Mouse (Mus musculus) forebrain, embryonic 16.5 days (tissue): ENCODE measurements around the gene Slc35g3. TPM values are rescaled to one million over a fixed set of nuclear protein-coding genes. Genes with fewer than 3 reads are reported as not detected.

Experiments used
- ATAC-seq: fragments of 200-750 bp; cut with Nextera tagmentation; 2 replicates; pipeline ENCODE4 v1.8.0; 2017; ENCODE audit warnings: mild to moderate bottlenecking, moderate library complexity
- H3K27ac ChIP-seq: fragments of 300-500 bp; sonication (generic); 2 replicates; pipeline ENCODE4 v1.5.1; 2014; ENCODE audit warnings: low read length, control low read depth
- H3K27me3 ChIP-seq: fragments of 300-500 bp; sonication (generic); replicated peaks from 2 replicates; pipeline ENCODE4 v1.6.1; 2014; ENCODE audit warnings: low read length; ENCODE audit not compliant: control insufficient read depth, insufficient read depth
- H3K36me3 ChIP-seq: fragments of 300-500 bp; sonication (generic); 2 replicates; pipeline ENCODE4 v1.6.1; 2014; ENCODE audit not compliant: control insufficient read depth, insufficient read depth
- H3K4me1 ChIP-seq: fragments of 300-500 bp; sonication (generic); replicated peaks from 2 replicates; pipeline ENCODE4 v1.6.1; 2014; ENCODE audit warnings: low read length; ENCODE audit not compliant: control insufficient read depth, insufficient read depth
- H3K4me2 ChIP-seq: fragments of 300-500 bp; sonication (generic); 2 replicates; pipeline ENCODE4 v1.6.1; 2014; ENCODE audit warnings: mild to moderate bottlenecking, low read length, control low read depth
- H3K4me3 ChIP-seq: fragments of 300-500 bp; sonication (generic); replicated peaks from 2 replicates; pipeline ENCODE4 v1.5.1; 2014; ENCODE audit warnings: mild to moderate bottlenecking, low read length, control low read depth
- H3K9ac ChIP-seq: fragments of 300-500 bp; sonication (generic); replicated peaks from 2 replicates; pipeline ENCODE4 v1.6.1; 2014; ENCODE audit warnings: low read depth, low read length, control low read depth
- H3K9me3 ChIP-seq: fragments of 300-500 bp; sonication (generic); 2 replicates; pipeline ENCODE4 v1.6.1; 2016; ENCODE audit warnings: low read length; ENCODE audit not compliant: control insufficient read depth
- whole genome bisulfite sequencing: fragments of 180-500 bp; shearing (Covaris S2); extraction: QIAGEN DNeasy Blood & Tissue Kit; methylation state at CpG from one replicate; pipeline ENCODE4 v1.1.7; 2014; 5-methylcytosine and 5-hydroxymethylcytosine counted together
- polyA plus RNA-seq: library from polyadenylated mRNA; unstranded; fragments of >200 nt; fragmentation: Nextera tagmentation; extraction: Ambion mirVana; gene quantifications from 2 replicates; pipeline ENCODE4 v1.2.1, GENCODE M21; 2015

The Slc35g3 gene
- polyA plus RNA-seq, 1 experiment from 2014 or later: 0.18 TPM

DNA sequence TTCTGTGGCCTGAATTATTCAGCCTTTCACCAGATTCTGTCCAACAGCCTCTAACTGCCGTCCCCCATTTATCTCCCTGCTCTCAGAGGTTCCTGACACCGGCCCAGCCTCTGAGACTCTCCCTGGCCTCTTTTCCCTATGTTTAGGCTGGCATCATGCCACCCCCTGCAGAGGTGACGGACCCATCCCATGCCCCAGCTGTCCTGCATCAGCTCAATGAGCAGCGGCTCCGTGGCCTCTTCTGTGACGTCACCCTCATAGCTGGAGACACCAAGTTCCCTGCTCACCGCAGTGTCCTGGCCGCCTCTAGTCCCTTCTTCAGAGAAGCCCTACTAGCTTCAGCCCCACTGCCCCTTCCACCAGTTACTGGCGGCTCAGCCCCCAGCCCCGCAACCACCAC lies 13.9 kb upstream of the Slc35g3 start:
- H3K4me2 ChIP-seq: no peak overlapping the region
- H3K36me3 ChIP-seq: peaks cover 4% of the 10 kb centered on the region
- no peak for ATAC-seq
- no peaks in the 10 kb centered on the region for H3K9me3 ChIP-seq
- H3K4me1 ChIP-seq: no peaks in the 10 kb centered on the region
- no peak overlapping the region for H3K4me3 ChIP-seq
- H3K27ac ChIP-seq: no peak overlapping the region
- no peaks in the 10 kb centered on the region for H3K27me3 ChIP-seq
- WGBS: 79% methylated on average over 10 of the region's 10 CpGs
- no peak overlapping the region for H3K9ac ChIP-seq

DNA sequence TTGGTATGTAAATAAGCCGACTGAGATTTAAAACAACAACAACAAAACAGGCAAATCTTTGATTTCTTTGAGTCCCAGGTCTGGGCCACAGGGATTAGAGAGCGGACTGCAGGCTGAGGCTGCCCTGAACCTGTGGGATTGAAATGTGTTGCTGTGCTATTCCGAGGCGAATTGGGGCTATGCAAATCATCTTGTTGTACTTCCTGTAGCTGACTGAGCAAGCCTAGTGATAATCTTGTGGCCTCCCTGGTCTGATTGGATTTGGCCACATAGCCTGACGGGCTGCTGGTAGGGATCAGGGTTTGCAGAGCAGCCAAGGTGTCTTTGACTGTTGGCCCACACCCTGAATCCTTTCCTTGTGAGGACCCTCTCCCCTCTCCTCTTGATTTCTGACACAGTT lies 13.2 kb upstream of the Slc35g3 start:
- H3K27ac ChIP-seq: no peak overlapping the region
- no peaks in the 10 kb centered on the region for H3K9me3 ChIP-seq
- no peak for ATAC-seq
- H3K9ac ChIP-seq: no peak overlapping the region
- peaks cover 4% of the 10 kb centered on the region for H3K36me3 ChIP-seq
- no peak overlapping the region for H3K4me2 ChIP-seq
- H3K4me3 ChIP-seq: no peak overlapping the region
- no peaks in the 10 kb centered on the region for H3K4me1 ChIP-seq
- no peaks in the 10 kb centered on the region for H3K27me3 ChIP-seq
- 60% methylated on average over 5 of the region's 5 CpGs for WGBS

DNA sequence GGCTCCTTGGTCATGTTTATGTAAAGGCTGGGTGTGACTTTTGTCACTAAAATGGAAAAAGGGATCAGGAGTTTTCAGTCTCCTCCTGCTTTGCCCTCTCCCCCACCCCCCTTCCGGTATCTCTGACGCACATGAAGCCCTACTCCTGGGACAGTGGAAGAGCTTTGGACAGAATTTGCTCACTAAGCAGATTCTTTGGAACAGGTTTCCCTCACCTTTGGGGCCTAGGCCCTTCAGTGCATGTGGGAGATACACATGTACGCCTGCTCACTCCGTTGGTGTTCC lies 5.8 kb upstream of the Slc35g3 start:
- H3K4me3 ChIP-seq: no peak overlapping the region
- no peak overlapping the region for H3K4me2 ChIP-seq
- no peak for ATAC-seq
- H3K27me3 ChIP-seq: no peaks in the 10 kb centered on the region
- peaks cover 23% of the 10 kb centered on the region for H3K4me1 ChIP-seq
- no peaks in the 10 kb centered on the region for H3K36me3 ChIP-seq
- H3K9me3 ChIP-seq: no peaks in the 10 kb centered on the region
- WGBS: 76% methylated on average over 4 of the region's 4 CpGs
- H3K27ac ChIP-seq: no peak overlapping the region
- no peak overlapping the region; the same call in 1 of the 2 replicates for H3K9ac ChIP-seq

DNA sequence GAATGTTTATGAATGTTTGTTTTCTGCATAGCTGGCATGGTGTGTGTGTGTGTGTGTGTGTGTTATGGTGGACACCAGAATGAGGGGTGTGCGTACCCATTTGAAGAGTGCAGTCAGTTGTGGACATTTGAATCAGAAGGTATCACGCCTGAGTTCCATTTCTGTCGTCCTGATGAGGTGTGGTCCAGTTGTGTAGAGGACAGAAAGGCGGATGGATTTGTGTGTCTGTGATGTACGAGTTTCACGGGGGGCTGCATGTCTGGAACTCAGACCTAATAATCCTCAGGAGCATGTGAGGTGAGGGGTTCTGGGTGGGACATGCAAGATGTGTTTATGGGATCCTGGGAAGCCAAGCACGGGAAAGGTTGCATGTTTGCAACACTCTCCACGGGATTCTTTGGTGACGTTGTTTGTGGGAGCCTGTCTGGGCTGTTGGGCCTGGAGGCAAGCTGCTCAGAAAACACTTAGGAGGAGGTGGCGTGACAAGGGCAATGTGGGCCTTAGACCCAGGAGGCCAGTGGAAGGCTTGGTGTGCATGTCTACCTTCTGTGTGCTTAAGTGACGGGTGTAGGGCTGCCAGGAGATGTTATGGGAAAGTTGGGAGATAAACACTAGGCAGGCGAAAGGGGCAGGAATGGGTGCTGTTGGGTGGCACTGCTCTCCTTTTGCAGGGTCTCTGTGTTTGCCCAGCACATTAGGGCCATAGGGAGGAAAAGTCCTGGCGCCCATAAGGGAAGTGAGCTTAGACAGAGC lies 5.3 kb upstream of the Slc35g3 start:
- H3K27ac ChIP-seq: no peak overlapping the region
- peak overlapping the region; percentile 87 for H3K4me3 ChIP-seq
- H3K9ac ChIP-seq: peak overlapping the region; percentile 0; the same call in 1 of the 2 replicates
- H3K27me3 ChIP-seq: no peaks in the 10 kb centered on the region
- 69% methylated on average over 13 of the region's 13 CpGs for WGBS
- peaks cover 23% of the 10 kb centered on the region for H3K4me1 ChIP-seq
- H3K4me2 ChIP-seq: peak overlapping the region; percentile 70
- H3K9me3 ChIP-seq: no peaks in the 10 kb centered on the region
- no peak for ATAC-seq
- H3K36me3 ChIP-seq: no peaks in the 10 kb centered on the region

DNA sequence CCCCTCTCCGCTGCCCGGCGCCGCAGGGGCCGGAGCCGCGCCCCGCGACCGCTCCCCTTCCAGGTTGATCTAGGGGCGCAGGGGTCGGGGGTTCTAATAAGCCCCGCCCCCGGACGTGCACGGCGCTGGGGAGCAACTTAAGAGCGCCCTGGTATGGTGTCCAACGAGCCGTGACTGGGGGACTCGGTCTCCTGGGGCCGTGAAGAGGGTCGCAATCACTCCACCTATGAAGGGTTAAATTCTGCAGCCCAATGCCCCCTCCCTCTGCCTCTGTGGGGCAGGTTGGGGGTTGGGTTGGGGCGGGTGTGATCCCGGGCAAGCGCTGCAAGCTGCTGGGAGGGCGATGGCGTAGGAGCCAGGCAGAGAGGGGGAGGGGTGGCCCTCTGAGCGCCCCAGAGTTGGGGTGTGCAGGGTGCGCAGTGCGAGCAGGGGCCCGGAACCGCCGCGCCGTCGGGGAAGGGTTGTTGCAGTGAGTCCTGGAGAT lies 4.4 kb upstream of the Slc35g3 start:
- H3K9me3 ChIP-seq: no peaks in the 10 kb centered on the region
- H3K4me2 ChIP-seq: peak overlapping the region; percentile 70
- H3K27ac ChIP-seq: peak overlapping the region; percentile 70
- no peaks in the 10 kb centered on the region for H3K27me3 ChIP-seq
- peak; percentile 82 for ATAC-seq
- H3K4me1 ChIP-seq: peaks cover 23% of the 10 kb centered on the region
- whole genome bisulfite sequencing: under 1% methylated on average over 34 of the region's 37 CpGs
- H3K4me3 ChIP-seq: peak overlapping the region; percentile 87
- no peaks in the 10 kb centered on the region for H3K36me3 ChIP-seq
- H3K9ac ChIP-seq: peak overlapping the region; percentile 95

DNA sequence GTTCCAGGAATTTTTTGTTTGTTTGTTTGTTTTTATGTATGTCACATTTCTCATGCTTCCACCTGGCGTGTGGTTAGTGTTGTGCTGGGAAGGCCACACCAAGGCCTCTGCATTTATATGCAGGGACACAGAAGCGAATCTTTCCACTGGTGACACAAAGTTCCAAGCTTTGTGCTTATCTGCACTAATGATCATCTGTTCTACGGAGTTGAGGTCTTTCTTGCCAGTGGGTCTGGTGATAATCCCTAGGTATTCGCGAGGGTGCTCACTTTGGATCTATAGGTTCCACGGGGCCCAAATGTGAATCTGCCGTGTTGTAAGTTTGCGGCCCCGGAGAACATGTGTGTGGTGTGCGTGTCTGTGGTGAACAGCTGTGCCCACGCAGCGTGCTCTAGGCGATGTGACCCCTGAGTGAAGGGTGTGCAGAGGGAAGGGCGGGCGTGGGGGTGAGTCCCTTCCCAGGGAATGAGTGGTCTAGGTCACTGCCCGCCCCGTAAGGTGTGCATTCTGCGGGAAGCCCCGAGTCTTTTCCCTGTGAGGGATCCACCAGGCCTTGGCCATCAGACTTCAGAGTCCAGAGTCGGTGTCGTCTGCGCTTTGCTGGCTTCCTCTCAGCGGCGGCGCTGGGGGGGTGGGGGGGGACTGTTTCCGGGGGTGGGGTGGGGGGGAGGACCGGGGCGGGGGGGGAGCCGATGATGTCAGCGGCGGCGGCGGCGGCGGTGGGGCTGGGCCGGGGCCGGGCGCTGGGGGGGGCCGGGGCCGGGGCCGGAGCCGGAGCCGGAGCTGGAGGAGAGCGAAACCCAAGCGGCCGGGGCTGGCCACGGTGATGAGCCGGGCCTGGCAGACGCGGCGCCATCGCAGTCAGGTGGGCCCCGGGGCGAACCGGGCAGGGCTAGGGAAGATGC lies 3.7 kb upstream of the Slc35g3 start, which contains the start of gene Zbtb4:
TSS of gene Zbtb4 (plus strand) at position 692 of the 905 bp plus-strand sequence.
- Histone ChIP-seq H3K9ac (peak within 1 kb of the TSS; percentile 95), H3K9me3 (no peaks in the 10 kb centered on the region), H3K27ac (peak within 1 kb of the TSS; percentile 70), H3K4me2 (peak within 1 kb of the TSS; percentile 70), H3K4me3 (peak within 1 kb of the TSS; percentile 87), H3K36me3 (no peaks in the 10 kb centered on the region), H3K27me3 (no peaks in the 10 kb centered on the region), H3K4me1 (peaks cover 25% of the 10 kb centered on the region)
- ATAC-seq: peak; percentile 59
- 21% methylated on average over 35 of the region's 55 CpGs for WGBS

DNA sequence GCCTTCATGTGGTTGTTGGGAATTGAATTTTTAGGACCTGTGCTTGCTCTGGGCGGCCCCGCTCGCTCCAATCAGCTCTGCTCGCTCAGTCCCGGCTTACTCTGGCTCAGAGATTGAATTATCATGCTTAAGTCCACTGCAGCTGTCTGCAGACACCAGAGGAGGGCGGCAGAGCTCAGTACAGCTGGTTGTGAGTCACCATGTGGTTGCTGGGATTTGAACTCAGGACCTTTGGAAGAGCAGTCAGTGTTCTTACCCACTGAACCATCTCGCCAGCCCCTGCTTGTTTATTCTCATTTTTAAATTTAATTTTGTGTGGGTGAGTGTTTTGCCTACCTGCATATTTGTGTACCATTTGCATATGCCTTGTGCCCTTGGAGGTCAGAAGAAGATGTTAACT lies 1.8 kb upstream of the Slc35g3 start:
- no peak overlapping the region for H3K27ac ChIP-seq
- no peak overlapping the region for H3K4me2 ChIP-seq
- H3K36me3 ChIP-seq: no peaks in the 10 kb centered on the region
- H3K4me1 ChIP-seq: peaks cover 36% of the 10 kb centered on the region
- 68% methylated on average over 7 of the region's 7 CpGs for WGBS
- no peak for ATAC-seq
- H3K9me3 ChIP-seq: no peaks in the 10 kb centered on the region
- H3K27me3 ChIP-seq: no peaks in the 10 kb centered on the region
- no peak overlapping the region for H3K4me3 ChIP-seq
- no peak overlapping the region for H3K9ac ChIP-seq

DNA sequence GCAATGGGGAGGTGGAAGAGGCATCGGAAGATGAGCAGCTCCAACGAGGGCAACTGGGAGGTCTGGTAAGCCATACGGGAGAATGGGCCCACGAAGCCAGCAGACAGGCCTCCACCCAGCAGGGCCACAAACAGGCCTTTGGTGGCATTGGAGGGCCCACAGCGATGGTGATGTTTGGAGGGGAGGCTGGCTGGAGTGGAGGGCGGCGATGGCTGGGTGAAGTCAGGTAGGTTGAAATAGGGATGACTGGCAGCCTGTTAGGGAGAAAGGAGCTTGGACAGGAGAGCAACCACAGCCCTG lies 917 bp downstream of the Slc35g3 start:
- WGBS: 89% methylated on average over 7 of the region's 7 CpGs
- H3K9ac ChIP-seq: no peak overlapping the region
- no peak overlapping the region for H3K4me3 ChIP-seq
- no peaks in the 10 kb centered on the region for H3K27me3 ChIP-seq
- ATAC-seq: no peak
- H3K36me3 ChIP-seq: no peaks in the 10 kb centered on the region
- H3K4me1 ChIP-seq: peaks cover 32% of the 10 kb centered on the region
- H3K4me2 ChIP-seq: no peak overlapping the region
- H3K9me3 ChIP-seq: no peaks in the 10 kb centered on the region
- no peak overlapping the region; the same call in 1 of the 2 replicates for H3K27ac ChIP-seq

DNA sequence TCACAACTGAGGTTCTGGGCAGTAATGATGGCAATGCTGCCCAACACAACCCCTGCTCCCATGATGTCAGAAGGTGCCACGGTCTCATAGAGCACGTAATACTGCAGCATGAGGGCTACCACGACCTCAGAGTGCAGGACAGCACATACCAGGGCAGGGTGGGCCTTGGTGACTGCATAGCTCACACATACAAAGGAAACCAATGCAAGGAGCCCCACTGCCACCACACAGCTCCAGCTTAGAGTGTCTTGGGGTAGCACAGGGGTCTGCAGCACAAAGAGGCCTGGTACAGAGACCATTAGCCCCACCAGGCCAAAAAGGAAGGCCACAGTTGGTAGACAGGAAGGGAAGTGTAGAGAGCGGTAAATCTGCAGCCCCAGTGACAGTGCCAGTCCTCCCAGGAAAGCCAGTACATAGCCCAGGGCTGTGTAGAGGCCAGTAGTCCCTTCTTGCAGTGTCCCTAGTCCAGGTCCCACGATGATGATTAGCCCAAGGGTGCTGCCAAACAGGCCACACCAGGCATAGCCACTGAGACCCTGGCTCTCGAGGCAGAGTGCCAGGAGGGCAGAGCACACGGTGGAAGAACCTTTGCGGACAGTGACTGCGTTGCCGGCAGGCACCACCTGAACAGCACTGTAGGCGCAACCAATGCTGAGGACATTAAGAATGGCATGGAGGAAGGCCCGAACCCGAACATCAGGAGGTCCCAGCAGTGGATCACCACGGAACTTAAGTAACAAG lies 1.4 kb downstream of the Slc35g3 start:
- peak overlapping the region; percentile 99 for H3K27ac ChIP-seq
- H3K27me3 ChIP-seq: no peaks in the 10 kb centered on the region
- ATAC-seq: no peak
- no peak overlapping the region; the same call in 1 of the 2 replicates for H3K4me3 ChIP-seq
- H3K9ac ChIP-seq: peak overlapping the region; percentile 65
- H3K36me3 ChIP-seq: no peaks in the 10 kb centered on the region
- WGBS: 78% methylated on average over 14 of the region's 14 CpGs
- no peaks in the 10 kb centered on the region for H3K9me3 ChIP-seq
- H3K4me2 ChIP-seq: peak overlapping the region; percentile 81
- H3K4me1 ChIP-seq: peaks cover 34% of the 10 kb centered on the region
